Mouse (Mus musculus) MEL (cell line): Measurements from ENCODE around the gene Smarcd2.

ENCODE experiments used
- CHD2 ChIP-seq: IDR thresholded peaks from 2 replicates; pipeline ENCODE4 v1.6.1; 2011; ENCODE audit warnings: low read length, improper control_type of control experiment
- CTCF ChIP-seq, 3 experiments: IDR thresholded peaks in 2 of 3; conservative IDR thresholded peaks in 1 of 3; 2 replicates each; pipeline ENCODE4 v1.5.1; 2011 to 2012; ENCODE audit warnings: low read length in 3 of 3, low read depth in 2 of 3, mild to moderate bottlenecking in 2 of 3, improper control_type of control experiment in 1 of 3, inconsistent platforms in 1 of 3, mixed read lengths in 1 of 3, moderate library complexity in 1 of 3; ENCODE audit not compliant: control insufficient read depth in 1 of 3, insufficient read depth in 1 of 3, poor library complexity in 1 of 3, severe bottlenecking in 1 of 3
- ELF1 ChIP-seq: IDR thresholded peaks from 2 replicates; pipeline ENCODE4 v1.6.1; 2014; ENCODE audit warnings: low read depth, mild to moderate bottlenecking, inconsistent platforms, low read length, improper control_type of control experiment, moderate library complexity
- EP300 ChIP-seq, 2 experiments: IDR thresholded peaks; 2 replicates each; pipeline ENCODE4 v1.6.1; 2011; ENCODE audit warnings: improper control_type of control experiment in 2 of 2, low read length in 2 of 2, low read depth in 1 of 2, mild to moderate bottlenecking in 1 of 2
- MXI1 ChIP-seq: IDR thresholded peaks from 2 replicates; pipeline ENCODE4 v1.6.1; 2011; ENCODE audit warnings: mild to moderate bottlenecking, low read depth, low read length, improper control_type of control experiment
- POLR2A ChIP-seq, 2 experiments: IDR thresholded peaks; 2 replicates each; pipeline ENCODE4 v1.6.1; 2011 to 2012; ENCODE audit warnings: low read length in 2 of 2, mild to moderate bottlenecking in 2 of 2, control low read depth in 1 of 2, improper control_type of control experiment in 1 of 2, low read depth in 1 of 2, moderate library complexity in 1 of 2; ENCODE audit not compliant: control insufficient read depth in 1 of 2, insufficient read depth in 1 of 2, poor library complexity in 1 of 2
- POLR2AphosphoS2 ChIP-seq: IDR thresholded peaks from 2 replicates; pipeline ENCODE4 v1.6.1; 2011; ENCODE audit warnings: low read length, improper control_type of control experiment
- SMC3 ChIP-seq: IDR thresholded peaks from 2 replicates; pipeline ENCODE4 v1.6.1; 2011; ENCODE audit warnings: low read depth, low read length, improper control_type of control experiment
- TBP ChIP-seq: IDR thresholded peaks from 2 replicates; pipeline ENCODE4 v1.8.0; 2011; ENCODE audit warnings: low read depth, low read length, improper control_type of control experiment
- TCF12 ChIP-seq: IDR thresholded peaks from 2 replicates; pipeline ENCODE4 v1.6.1; 2014; ENCODE audit warnings: low read depth, mild to moderate bottlenecking, inconsistent platforms, low read length, improper control_type of control experiment, moderate library complexity
- ZNF384 ChIP-seq: IDR thresholded peaks from 2 replicates; pipeline ENCODE4 v1.6.1; 2012; ENCODE audit warnings: low read depth, mild to moderate bottlenecking, inconsistent platforms, low read length, improper control_type of control experiment

DNA sequence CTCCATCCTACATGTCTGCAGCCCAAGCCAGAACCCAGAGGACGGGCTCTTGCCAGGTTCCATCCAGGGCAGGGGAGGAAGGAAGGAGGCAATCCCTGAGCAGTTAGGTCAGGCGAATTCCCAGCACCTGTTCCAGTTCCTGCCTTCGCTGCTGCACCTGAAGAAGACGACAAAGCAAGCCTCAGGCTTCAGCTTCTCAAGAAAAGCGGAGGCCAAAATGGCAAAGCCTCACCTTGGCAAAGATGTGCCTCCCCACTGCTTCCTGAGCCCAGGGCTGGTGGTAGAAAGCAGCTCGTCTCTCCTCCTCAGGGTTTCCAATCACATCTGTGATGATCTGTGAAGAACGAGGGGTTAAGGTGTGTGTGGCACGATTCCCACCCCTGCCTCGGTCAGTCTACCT is 8.8 kb downstream of the Smarcd2 start:
- TF ChIP-seq ELF1 (no peak), ZNF384 (no peak), POLR2AphosphoS2 (no peak), CTCF (IDR thresholded peaks at IDR 0.05 in 2 of 3, conservative IDR thresholded peaks at IDR 0.05 in 1 of 3; ENCODE audit: control insufficient read depth in 1 of 3, insufficient read depth in 1 of 3, low read depth in 2 of 3, low read length in 3 of 3, poor library complexity in 1 of 3, severe bottlenecking in 1 of 3) (no peak), TCF12 (no peak), CHD2 (no peak), TBP (no peak), MXI1 (no peak), POLR2A (IDR thresholded peaks at IDR 0.05; ENCODE audit: control insufficient read depth in 1 of 2, insufficient read depth in 1 of 2, low read depth in 1 of 2, low read length in 2 of 2, poor library complexity in 1 of 2) (no peak; a peak in 2 of 4 replicates), SMC3 (no peak), EP300 (IDR thresholded peaks at IDR 0.05; ENCODE audit: low read depth in 1 of 2, low read length in 2 of 2) (no peak)
